Mouse (Mus musculus) cerebellum, adult 11-12 months (tissue): ENCODE results near the gene Sbk3.

Experiments used
- DNase-seq: peaks from one replicate; pipeline ENCODE4 v3.0.0; 2022

The Sbk3 gene

DNA sequence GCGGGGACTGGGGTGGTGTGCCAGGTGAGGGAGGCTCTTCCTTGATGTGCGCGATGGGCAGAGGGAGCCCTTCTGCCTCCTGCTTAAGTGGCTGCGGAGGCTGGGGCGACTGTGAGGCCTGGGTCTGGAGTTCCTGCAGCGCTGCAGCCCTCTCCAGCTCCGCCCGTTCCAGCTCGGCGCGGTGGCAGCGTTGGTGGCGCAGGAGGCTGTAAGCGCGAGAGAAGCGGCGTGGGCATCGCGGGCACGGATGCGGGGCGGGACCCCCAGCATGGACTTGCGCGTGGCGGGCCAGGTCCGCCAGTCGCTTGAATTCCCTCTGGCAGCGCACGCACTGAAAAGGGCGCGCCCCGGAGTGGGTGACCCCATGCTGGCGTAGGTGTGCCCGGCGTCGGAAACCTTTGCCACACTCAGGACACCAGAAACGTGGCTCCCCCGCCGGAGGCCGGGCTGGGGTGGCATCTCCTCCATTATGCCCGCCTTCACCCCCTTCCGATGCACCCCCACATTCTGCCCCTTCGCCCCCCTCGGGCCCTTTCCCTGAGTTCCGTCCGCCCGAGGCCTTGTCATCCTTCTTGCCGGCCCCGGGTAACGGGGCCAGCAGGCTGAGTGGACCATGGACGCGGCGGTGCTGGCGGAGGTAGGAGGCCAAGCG lies 22.5 kb upstream of the Sbk3 start:
- DNase-seq, result peak; percentile 62

DNA sequence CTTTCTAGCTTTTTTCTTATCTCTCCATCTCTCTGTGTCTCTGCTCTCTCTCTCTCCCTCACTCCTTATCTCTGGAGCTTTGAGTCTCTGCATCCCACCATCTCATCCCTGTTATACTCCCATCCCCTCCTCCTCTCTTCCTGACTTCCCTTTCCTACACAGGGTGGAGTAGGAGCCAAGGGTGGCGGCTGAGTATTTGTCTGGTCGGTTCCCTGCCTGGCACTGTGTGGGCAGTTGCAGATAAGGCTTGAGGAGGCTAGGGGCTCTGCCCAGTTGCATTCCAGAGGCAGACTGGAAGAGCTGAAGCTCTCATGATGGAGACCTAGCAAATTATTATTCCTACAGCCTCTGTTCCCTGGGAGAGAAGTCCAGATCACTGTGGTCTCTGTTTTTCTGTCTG lies 17.3 kb upstream of the Sbk3 start:
- no peak for DNase-seq

DNA sequence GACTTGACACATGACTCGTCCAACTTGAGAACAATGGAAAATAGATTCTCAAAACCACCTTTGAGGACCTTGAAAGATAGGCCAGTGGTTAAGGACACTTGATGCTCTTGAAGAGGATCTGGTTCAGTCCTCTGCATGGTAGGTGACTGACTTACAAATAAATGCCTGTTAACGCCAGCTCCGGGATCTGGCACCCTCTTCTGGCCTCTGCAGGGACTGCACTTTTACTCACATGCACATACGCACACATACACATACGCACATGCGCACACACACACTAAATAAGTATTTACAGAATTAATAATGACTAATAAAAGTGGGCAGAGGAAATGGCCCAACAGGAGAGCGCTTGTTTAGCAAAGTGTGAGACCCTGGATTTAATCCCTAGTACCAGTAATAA lies 5.9 kb upstream of the Sbk3 start:
- no peak for DNase-seq

DNA sequence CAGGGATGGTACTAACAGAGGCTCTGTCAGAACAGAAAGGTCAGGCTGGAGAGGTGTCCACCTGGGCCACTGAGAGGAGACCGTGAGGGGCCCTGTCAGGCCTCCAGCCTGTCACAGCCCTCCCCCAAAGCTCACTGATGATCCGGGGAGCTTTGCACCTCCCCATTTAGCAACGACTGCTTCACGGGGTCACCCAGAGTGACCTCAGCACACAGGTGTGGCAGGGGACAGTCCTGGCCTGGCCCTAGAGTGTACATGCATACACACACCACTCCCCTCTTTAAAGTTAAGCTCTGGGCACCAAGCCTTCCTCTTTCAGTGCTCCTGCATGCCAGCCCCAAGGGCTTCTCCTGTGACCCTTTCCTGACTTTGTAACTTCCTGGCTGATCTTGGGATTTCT lies 4.5 kb upstream of the Sbk3 start:
- no peak for DNase-seq

DNA sequence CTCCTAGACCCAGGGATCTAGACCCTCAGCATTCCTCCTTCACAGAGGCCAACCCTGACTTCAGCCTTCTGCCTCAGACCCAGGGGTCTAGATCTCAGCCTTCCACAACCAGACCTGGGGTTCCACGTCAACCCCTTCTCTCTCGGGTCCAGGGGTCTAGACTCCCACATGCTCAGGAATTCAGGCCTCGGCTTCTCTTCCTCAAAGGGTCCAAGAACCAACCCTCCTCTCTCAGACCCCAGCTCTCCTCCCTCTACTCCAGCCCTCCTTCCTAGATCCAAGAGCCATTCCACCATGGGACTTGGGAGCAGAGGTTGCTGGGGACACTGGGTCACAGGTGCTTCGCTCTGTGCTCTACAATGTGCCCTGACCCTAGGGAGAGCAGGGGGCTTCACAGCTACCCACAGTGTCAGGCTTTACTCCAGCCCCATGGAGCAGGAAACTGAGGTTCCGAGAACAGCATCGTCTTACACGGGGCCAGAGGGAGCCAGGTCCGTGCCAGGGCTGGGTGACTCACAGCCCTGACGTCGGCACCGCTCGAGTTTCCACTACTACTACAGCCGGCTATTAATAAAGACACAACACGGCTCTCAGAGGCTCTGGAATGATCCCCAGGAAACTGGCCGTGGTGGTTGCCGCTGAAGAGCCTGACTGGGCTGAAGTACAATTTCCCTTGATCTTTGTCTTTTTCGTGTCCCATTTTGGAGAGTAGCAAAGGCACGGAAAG lies 1.5 kb upstream of the Sbk3 start:
- no peak for DNase-seq

DNA sequence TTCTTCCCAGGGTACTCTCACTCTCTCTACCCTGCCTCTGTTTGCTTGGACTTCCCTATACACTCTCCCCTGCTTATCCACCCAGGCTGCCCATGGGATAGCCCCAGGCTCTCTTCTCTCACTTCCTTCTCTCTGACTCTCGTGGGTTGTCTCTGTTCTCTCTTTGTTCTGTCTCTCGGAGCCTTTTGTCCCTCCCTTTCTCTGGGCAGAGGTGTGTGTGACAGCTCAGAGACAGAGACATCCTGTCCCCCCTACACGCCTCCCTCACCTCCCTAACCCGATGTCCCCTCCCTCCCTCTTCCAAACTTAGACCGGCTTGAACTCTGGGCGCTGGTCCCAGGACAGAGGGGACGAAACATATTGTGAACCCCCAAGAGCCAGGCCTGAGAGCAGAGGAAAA lies 742 bp upstream of the Sbk3 start:
- no peak for DNase-seq

- no peak for DNase-seq
These were observed 6.0 kb downstream of the Sbk3 start for GRCm38 (mm10) chr7:4964988-4965387.

DNA sequence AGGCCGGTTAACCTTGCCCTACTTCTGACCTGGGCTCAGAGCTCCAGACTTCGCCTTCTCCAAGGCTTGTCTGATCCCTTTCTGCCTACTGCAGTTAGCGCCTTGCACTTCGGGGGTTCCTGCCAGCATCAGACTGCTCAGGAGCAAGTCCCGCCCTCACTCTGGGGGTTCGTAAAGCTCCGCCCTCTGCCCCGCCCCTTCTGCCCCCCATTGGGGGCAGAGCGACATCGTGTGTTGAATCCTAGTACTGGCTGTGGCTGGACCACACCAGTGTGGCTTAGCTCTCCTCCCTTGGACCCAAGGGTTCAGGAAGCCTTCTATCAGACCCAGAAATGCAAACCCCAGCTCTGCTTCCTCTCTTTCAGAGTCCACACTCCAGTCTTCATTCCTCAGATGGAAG lies 6.7 kb downstream of the Sbk3 start, which contains the start of gene Sbk2:
Gene Sbk2 (minus strand): TSS at position 135 of the 400 bp plus-strand sequence.
- DNase-seq, result no peak

- no peak for DNase-seq
These were observed 7.4 kb downstream of the Sbk3 start for GRCm38 (mm10) chr7:4963527-4963926.

GRCm38 (mm10) chr7:4957361-4957760 lies 13.6 kb downstream of the Sbk3 start:
- DNase-seq, result no peak

DNA sequence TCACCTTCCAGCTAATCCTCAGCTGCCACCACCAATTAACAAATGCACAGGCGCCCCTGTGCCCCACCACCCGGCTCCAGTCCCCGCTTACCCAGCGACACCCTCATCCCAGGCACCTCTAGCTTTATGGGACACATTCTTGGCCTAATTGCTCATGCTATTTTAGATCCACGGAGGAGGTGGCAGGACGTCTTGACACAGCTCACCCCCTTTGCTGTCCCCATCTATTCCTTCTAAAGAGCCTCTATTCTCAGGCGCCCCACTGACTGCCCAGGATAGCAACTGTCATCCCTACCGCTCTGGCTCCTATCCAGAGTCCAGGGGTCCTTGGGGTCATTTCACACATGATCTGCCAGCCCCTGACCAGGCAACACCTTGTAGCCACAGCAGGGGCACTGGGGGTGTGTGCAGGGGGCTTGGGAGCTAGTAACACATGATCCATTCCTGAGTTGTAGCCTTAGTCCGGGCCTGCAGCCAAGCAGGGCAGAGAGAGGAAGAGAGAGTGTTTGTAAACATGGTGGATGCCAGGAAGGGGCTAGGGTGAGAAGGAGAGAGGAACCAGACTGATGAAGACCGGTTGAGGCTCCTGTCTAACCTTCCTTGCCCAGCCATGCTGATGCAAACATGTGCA lies 17.0 kb downstream of the Sbk3 start:
- no peak for DNase-seq

GRCm38 (mm10) chr7:4950561-4951342 lies 20.2 kb downstream of the Sbk3 start:
- no peak for DNase-seq

GRCm38 (mm10) chr7:4948386-4948785 lies 22.6 kb downstream of the Sbk3 start:
- DNase-seq, result no peak

DNA sequence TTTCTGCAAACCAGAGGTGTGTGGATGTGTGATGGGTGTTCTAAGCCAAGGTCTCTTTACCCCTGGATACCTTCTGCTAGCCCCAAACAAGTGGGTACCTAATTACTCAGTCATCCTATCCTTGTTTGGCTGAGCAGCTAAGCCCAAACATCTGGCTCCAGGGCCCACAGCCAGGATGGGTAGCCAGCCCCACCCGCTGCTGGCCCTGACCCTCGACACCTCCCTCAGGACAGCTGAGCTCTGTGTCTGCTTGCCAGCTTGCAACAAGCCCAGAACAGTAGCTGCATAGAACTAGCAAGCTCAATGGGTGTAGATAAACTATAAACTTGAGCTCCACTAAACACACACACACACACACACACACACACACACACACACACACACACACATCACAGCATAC lies 23.1 kb downstream of the Sbk3 start:
- no peak for DNase-seq

- peak; percentile 96 for DNase-seq
These were observed 27.6 kb downstream of the Sbk3 start for GRCm38 (mm10) chr7:4943223-4943815.

DNA sequence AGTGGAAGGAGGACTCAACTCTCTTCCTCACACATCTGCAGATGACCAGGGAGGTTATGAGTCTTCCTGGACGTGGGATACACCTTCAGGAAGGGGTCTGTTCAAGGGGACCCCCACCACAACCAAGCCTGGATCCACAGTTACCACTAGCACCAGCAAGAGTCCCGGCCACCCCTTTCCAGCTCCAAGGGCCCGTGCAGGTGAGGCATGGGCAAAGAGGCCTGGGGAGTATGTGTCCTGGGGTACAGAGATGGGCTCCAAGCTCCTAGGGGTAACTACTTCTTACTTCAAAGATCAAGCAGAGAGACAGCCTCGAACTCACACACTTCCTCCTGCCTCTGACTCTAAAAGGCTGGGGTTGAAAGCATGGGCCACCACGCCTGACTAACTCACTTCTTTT lies 28.3 kb downstream of the Sbk3 start:
- DNase-seq, result no peak

DNA sequence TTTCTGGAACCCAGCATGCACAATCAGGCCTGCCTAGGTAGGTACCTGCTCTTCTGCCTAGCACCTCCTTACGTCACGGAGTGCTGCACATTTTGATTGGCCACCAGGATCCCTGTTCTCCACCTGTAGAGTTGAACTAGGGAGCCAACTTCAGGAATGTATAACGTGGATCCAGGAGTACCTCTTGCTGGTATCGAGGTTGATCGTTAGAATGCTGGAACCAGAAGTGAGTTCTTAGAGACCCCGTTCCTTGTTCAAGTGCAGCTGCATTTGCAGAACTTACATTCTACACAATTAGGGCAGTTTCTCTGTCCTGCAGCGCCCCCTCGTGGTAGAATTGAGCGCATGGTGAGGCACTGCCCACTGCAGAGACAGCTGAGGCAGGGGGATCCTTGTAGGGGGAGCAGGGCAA lies 30.9 kb downstream of the Sbk3 start:
- DNase-seq, result peak; percentile 80

- no peak for DNase-seq
These were observed 32.5 kb downstream of the Sbk3 start for GRCm38 (mm10) chr7:4938456-4938855.

GRCm38 (mm10) chr7:4937392-4937791 lies 33.6 kb downstream of the Sbk3 start:
- no peak for DNase-seq

DNA sequence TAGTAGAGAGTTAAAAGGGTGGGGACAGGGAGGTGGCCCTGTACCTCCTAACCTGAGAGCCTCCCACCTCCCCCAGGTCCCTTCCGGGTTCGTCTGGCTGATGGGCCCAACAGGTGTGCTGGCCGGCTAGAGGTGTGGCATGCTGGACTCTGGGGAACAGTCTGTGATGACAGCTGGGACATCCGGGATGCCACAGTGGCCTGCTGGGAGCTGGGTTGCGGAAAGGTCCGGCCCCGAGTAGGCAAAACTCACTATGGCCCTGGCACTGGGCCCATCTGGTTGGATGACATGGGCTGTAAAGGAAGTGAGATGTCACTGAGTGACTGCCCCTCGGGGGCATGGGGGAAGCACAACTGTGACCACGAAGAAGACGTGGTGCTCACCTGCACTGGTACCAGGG lies 34.1 kb downstream of the Sbk3 start:
- no peak for DNase-seq

GRCm38 (mm10) chr7:4934160-4934914 lies 36.6 kb downstream of the Sbk3 start:
- no peak for DNase-seq

- DNase-seq, result no peak
These were observed 37.9 kb downstream of the Sbk3 start for GRCm38 (mm10) chr7:4933103-4933502.
